Mouse (Mus musculus): ENCODE results near the gene Cdkl5. TPM values are rescaled to one million over a fixed set of nuclear protein-coding genes. Genes with fewer than 3 reads are reported as not detected.

Gene Cdkl5
- polyA plus RNA-seq, 1 experiment, result 0.25 TPM

DNA sequence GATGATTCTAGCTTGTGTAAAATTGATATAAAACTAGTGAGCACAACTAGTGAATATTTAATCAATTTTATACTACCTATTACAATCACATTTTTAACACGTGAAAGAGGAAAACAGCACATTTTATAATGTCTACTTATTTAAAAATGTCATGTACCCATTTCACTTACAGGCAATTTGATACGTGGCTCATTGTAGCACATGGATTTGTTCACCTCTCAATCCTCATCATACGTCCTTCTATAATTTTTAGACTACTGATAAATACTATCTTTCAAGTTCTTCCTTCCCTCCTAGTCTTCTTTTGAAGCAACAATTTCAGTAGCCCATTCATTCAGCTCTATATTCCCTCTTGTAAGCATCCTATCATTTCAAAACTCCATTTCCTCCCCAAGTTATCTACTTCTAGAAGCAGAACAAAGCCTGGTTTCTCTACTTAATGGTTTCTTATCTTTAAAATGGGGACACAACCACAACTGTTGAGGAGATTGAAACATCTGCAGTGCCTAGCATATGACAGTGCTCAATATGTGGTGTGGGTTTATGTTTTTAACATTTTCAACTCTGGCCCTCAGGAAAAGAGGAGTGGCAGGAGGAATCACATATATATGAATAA, 75.4 kb downstream of the Cdkl5 start:
- Histone ChIP-seq H3K79me3 (ENCODE audit: low read depth) (no peaks in the 10 kb centered on the region), H3ac (ENCODE audit: control insufficient read depth, insufficient read length, low read depth) (no peak overlapping the region), H3K79me2 (ENCODE audit: control insufficient read depth, insufficient read depth) (no peaks in the 10 kb centered on the region), H3K36me3 (ENCODE audit: control insufficient read depth, insufficient read depth) (no peaks in the 10 kb centered on the region), H3K27me3 (ENCODE audit: control insufficient read depth, insufficient read depth, insufficient read length) (no peaks in the 10 kb centered on the region), H3K4me3 (ENCODE audit: insufficient read depth, poor library complexity, severe bottlenecking) (no peak overlapping the region)
- TF ChIP-seq MYOG (IDR thresholded peaks at IDR 0.05; ENCODE audit: control insufficient read depth, extremely low read depth, insufficient read length), result no peak
- TF ChIP-seq CTCF (IDR thresholded peaks at IDR 0.05; ENCODE audit: control insufficient read depth, insufficient read depth, insufficient read length), result no peak
- TF ChIP-seq FOSL1 (IDR thresholded peaks at IDR 0.05; ENCODE audit: insufficient read depth, low read length, poor library complexity, severe bottlenecking), result no peak
- TF ChIP-seq USF1 (IDR thresholded peaks at IDR 0.05; ENCODE audit: low read depth), result no peak
- TF ChIP-seq CEBPB (IDR thresholded peaks at IDR 0.05; ENCODE audit: low read depth), result no peak
- no peak for TF ChIP-seq MYOD1 (IDR thresholded peaks at IDR 0.05; ENCODE audit: control insufficient read depth, insufficient read length, low read depth)
- TF ChIP-seq MAX (IDR thresholded peaks at IDR 0.05), result no peak

DNA sequence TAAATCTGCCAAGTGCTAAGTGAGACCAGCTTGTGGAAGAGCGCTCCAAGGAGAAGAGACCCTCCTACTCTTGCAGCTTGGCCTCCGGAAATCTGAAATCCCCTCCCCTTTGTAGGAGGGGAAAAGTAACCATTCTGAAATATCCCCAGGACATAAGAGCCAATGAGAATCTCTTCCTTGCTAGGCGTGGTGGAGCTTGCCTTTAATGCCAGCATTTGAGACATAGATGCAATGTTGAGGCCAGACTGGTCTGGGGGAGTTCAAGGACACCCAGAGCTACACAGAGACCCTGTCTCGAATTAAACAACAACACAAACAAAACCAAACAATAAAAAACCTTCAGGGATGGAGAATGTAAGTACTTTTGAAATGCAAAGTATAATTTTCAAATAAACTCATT, 87.6 kb downstream of the Cdkl5 start, which contains the start of gene Gja6:
TSS of gene Gja6 (minus strand) at position 101 of the 400 bp plus-strand sequence.
- no peaks in the 10 kb centered on the region for H3K27me3 ChIP-seq (ENCODE audit: control insufficient read depth, insufficient read depth, insufficient read length)
- H3K4me3 ChIP-seq (ENCODE audit: insufficient read depth, poor library complexity, severe bottlenecking), result no peak within 1 kb of the TSS
- no peak within 1 kb of the TSS for H3ac ChIP-seq (ENCODE audit: control insufficient read depth, insufficient read length, low read depth)
- no peaks in the 10 kb centered on the region for H3K79me2 ChIP-seq (ENCODE audit: control insufficient read depth, insufficient read depth)
- H3K36me3 ChIP-seq (ENCODE audit: control insufficient read depth, insufficient read depth), result no peaks in the 10 kb centered on the region
- no peak for TF ChIP-seq MAX (IDR thresholded peaks at IDR 0.05)
- no peak for TF ChIP-seq MYOG (IDR thresholded peaks at IDR 0.05; ENCODE audit: control insufficient read depth, extremely low read depth, insufficient read length)
- TF ChIP-seq USF1 (IDR thresholded peaks at IDR 0.05; ENCODE audit: low read depth), result no peak
- no peak for TF ChIP-seq CEBPB (IDR thresholded peaks at IDR 0.05; ENCODE audit: low read depth)
- no peak for TF ChIP-seq MYOD1 (IDR thresholded peaks at IDR 0.05; ENCODE audit: control insufficient read depth, insufficient read length, low read depth)
- TF ChIP-seq CTCF (IDR thresholded peaks at IDR 0.05; ENCODE audit: control insufficient read depth, insufficient read depth, insufficient read length), result no peak
- TF ChIP-seq FOSL1 (IDR thresholded peaks at IDR 0.05; ENCODE audit: insufficient read depth, low read length, poor library complexity, severe bottlenecking), result no peak
- no peaks in the 10 kb centered on the region for H3K79me3 ChIP-seq (ENCODE audit: low read depth)

- H3K79me3 ChIP-seq (ENCODE audit: low read depth), result no peaks in the 10 kb centered on the region
- H3K27me3 ChIP-seq (ENCODE audit: control insufficient read depth, insufficient read depth, insufficient read length), result no peaks in the 10 kb centered on the region
- no peaks in the 10 kb centered on the region for H3K79me2 ChIP-seq (ENCODE audit: control insufficient read depth, insufficient read depth)
- TF ChIP-seq MYOD1 (IDR thresholded peaks at IDR 0.05; ENCODE audit: control insufficient read depth, insufficient read length, low read depth), result no peak
- no peak for TF ChIP-seq FOSL1 (IDR thresholded peaks at IDR 0.05; ENCODE audit: insufficient read depth, low read length, poor library complexity, severe bottlenecking)
- TF ChIP-seq MAX (IDR thresholded peaks at IDR 0.05), result no peak
- no peak for TF ChIP-seq CEBPB (IDR thresholded peaks at IDR 0.05; ENCODE audit: low read depth)
- no peak for TF ChIP-seq CTCF (IDR thresholded peaks at IDR 0.05; ENCODE audit: control insufficient read depth, insufficient read depth, insufficient read length)
- no peak for TF ChIP-seq USF1 (IDR thresholded peaks at IDR 0.05; ENCODE audit: low read depth)
- no peak for TF ChIP-seq MYOG (IDR thresholded peaks at IDR 0.05; ENCODE audit: control insufficient read depth, extremely low read depth, insufficient read length)
- no peak overlapping the region for H3ac ChIP-seq (ENCODE audit: control insufficient read depth, insufficient read length, low read depth)
- H3K36me3 ChIP-seq (ENCODE audit: control insufficient read depth, insufficient read depth), result no peaks in the 10 kb centered on the region
- no peak overlapping the region for H3K4me3 ChIP-seq (ENCODE audit: insufficient read depth, poor library complexity, severe bottlenecking)
Measured at GRCm38 (mm10) chrX:160906477-160906876, 88.0 kb downstream of the Cdkl5 start.

DNA sequence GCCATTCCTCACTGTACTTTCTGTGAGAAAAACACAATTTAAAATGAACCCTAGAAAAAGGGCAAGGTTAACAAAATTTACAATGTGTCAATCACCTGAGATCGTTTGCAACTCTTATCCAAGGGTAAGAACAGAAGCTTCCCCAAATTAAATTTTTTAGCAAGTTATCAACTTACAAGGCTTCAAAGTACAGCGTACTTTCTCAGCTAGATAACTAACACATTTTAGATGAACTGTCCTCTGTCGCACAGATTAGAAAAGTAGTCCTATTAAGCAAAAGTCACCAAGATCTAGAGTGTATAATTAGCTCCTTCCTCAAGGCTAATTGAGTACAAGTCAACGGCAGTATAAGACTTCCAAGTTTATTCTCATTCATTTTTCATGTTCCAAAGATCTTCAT, 88.6 kb downstream of the Cdkl5 start:
- Histone ChIP-seq H3K36me3 (ENCODE audit: control insufficient read depth, insufficient read depth) (no peaks in the 10 kb centered on the region), H3ac (ENCODE audit: control insufficient read depth, insufficient read length, low read depth) (no peak overlapping the region), H3K4me3 (ENCODE audit: insufficient read depth, poor library complexity, severe bottlenecking) (no peak overlapping the region), H3K27me3 (ENCODE audit: control insufficient read depth, insufficient read depth, insufficient read length) (no peaks in the 10 kb centered on the region), H3K79me2 (ENCODE audit: control insufficient read depth, insufficient read depth) (no peaks in the 10 kb centered on the region), H3K79me3 (ENCODE audit: low read depth) (no peaks in the 10 kb centered on the region)
- TF ChIP-seq FOSL1 (IDR thresholded peaks at IDR 0.05; ENCODE audit: insufficient read depth, low read length, poor library complexity, severe bottlenecking), result no peak
- no peak for TF ChIP-seq USF1 (IDR thresholded peaks at IDR 0.05; ENCODE audit: low read depth)
- no peak for TF ChIP-seq CTCF (IDR thresholded peaks at IDR 0.05; ENCODE audit: control insufficient read depth, insufficient read depth, insufficient read length)
- no peak for TF ChIP-seq MYOD1 (IDR thresholded peaks at IDR 0.05; ENCODE audit: control insufficient read depth, insufficient read length, low read depth)
- no peak for TF ChIP-seq CEBPB (IDR thresholded peaks at IDR 0.05; ENCODE audit: low read depth)
- no peak for TF ChIP-seq MAX (IDR thresholded peaks at IDR 0.05)
- no peak for TF ChIP-seq MYOG (IDR thresholded peaks at IDR 0.05; ENCODE audit: control insufficient read depth, extremely low read depth, insufficient read length)

- Histone ChIP-seq H3K79me3 (ENCODE audit: low read depth) (no peaks in the 10 kb centered on the region), H3K27me3 (ENCODE audit: control insufficient read depth, insufficient read depth, insufficient read length) (no peaks in the 10 kb centered on the region), H3K79me2 (ENCODE audit: control insufficient read depth, insufficient read depth) (no peaks in the 10 kb centered on the region), H3ac (ENCODE audit: control insufficient read depth, insufficient read length, low read depth) (no peak overlapping the region), H3K36me3 (ENCODE audit: control insufficient read depth, insufficient read depth) (no peaks in the 10 kb centered on the region), H3K4me3 (ENCODE audit: insufficient read depth, poor library complexity, severe bottlenecking) (no peak overlapping the region)
- TF ChIP-seq CTCF (IDR thresholded peaks at IDR 0.05; ENCODE audit: control insufficient read depth, insufficient read depth, insufficient read length), result no peak
- TF ChIP-seq CEBPB (IDR thresholded peaks at IDR 0.05; ENCODE audit: low read depth), result no peak
- no peak for TF ChIP-seq USF1 (IDR thresholded peaks at IDR 0.05; ENCODE audit: low read depth)
- TF ChIP-seq MYOG (IDR thresholded peaks at IDR 0.05; ENCODE audit: control insufficient read depth, extremely low read depth, insufficient read length), result no peak
- TF ChIP-seq MYOD1 (IDR thresholded peaks at IDR 0.05; ENCODE audit: control insufficient read depth, insufficient read length, low read depth), result no peak
Measured at GRCm38 (mm10) chrX:160905041-160905678, 89.3 kb downstream of the Cdkl5 start.
